Mouse (Mus musculus): ENCODE measurements around the gene Gja6.

- no peak for TF ChIP-seq CTCF (conservative IDR thresholded peaks at IDR 0.05; ENCODE audit: low read length)
- no peak for TF ChIP-seq NANOG (IDR thresholded peaks at IDR 0.05; ENCODE audit: borderline replicate concordance, low read length)
Measured at GRCm38 (mm10) chrX:160901118-160901517, 5.7 kb downstream of the Gja6 start.

Measured in E14TG2a.4 (cell line).